Mouse (Mus musculus) B cell, adult 2 months (primary cell): ENCODE measurements around the gene Sync.

Experiments used
- DNase-seq, 2 experiments: peaks; one replicate each; pipeline ENCODE4 v3.0.0; 2022

Sync gene

GRCm38 (mm10) chr4:129287472-129287981, at the start of gene Sync:
TSS of gene Sync (plus strand) at chr4:129287617.
- peak; percentile 16 to 21 for DNase-seq

GRCm38 (mm10) chr4:129237843-129238441, 49.5 kb upstream of the Sync start:
- DNase-seq, result no peak

GRCm38 (mm10) chr4:129238579-129239016, 48.8 kb upstream of the Sync start:
- DNase-seq, result no peak

- peak; percentile 34 to 43 for DNase-seq
Observed at GRCm38 (mm10) chr4:129239075-129239474, 48.3 kb upstream of the Sync start.

GRCm38 (mm10) chr4:129241898-129242297, 45.5 kb upstream of the Sync start:
- no peak for DNase-seq

GRCm38 (mm10) chr4:129242327-129242726, 45.1 kb upstream of the Sync start:
- no peak for DNase-seq

- DNase-seq, result no peak
Observed at GRCm38 (mm10) chr4:129242761-129243160, 44.7 kb upstream of the Sync start.

- DNase-seq, result no peak
Observed at GRCm38 (mm10) chr4:129244802-129245201, 42.6 kb upstream of the Sync start.

- no peak for DNase-seq
Observed at GRCm38 (mm10) chr4:129246360-129247301, 40.8 kb upstream of the Sync start.

GRCm38 (mm10) chr4:129247381-129248242, 39.8 kb upstream of the Sync start:
- peak; percentile 27 to 28 for DNase-seq

- no peak for DNase-seq
Observed at GRCm38 (mm10) chr4:129248243-129248767, 39.1 kb upstream of the Sync start.

GRCm38 (mm10) chr4:129249288-129249687, 38.1 kb upstream of the Sync start:
- DNase-seq, result no peak

GRCm38 (mm10) chr4:129250759-129251481, 36.5 kb upstream of the Sync start:
- no peak for DNase-seq

GRCm38 (mm10) chr4:129251482-129252125, 35.8 kb upstream of the Sync start:
- peak; percentile 21 for DNase-seq

GRCm38 (mm10) chr4:129252492-129252891, 34.9 kb upstream of the Sync start:
- no peak for DNase-seq

- no peak for DNase-seq
Observed at GRCm38 (mm10) chr4:129254571-129254970, 32.8 kb upstream of the Sync start.

GRCm38 (mm10) chr4:129256450-129257380, 30.7 kb upstream of the Sync start:
- DNase-seq, result no peak

GRCm38 (mm10) chr4:129259101-129259500, 28.3 kb upstream of the Sync start:
- no peak for DNase-seq

- no peak for DNase-seq
Observed at GRCm38 (mm10) chr4:129260678-129261077, 26.7 kb upstream of the Sync start.

GRCm38 (mm10) chr4:129261196-129261595, 26.2 kb upstream of the Sync start, which contains the start of gene C77080:
TSS of gene C77080 (minus strand) at chr4:129261404.
- DNase-seq, result no peak
